15 mouse cellular contexts compared by ENCODE assay signal in the genomic region with DNA sequence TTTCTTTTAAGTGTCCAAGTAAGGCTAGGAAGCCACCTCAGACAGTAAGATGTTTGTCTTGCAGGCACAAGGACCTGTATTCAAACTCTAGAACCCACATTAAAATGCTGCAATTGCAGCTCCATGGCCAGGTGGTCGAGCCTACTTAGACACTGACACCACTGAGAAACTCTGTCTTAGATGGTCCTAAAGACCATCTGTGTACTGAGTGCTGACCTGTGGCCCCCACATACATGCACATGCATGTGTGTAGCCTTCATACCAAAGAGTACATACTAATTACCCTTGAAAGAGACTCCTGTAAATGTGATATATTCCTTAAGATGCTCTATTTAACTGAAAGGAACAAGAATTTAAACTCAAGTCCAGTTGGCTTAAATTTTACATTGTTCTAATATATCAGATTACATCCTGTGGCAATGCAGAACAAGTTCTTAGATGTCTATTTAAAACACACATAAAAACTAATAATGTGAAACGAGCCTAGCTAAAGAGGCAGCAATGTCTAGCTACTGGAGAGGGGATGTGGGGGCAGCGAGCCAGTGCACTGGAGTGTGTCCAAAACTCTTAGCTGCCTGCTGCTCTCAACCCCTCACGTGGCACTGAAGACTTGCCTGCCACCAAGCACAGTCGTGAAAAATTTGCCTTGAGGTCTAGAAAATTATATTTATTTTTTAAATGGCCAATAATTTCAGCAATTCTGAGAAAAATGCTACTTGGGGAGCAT.
DNase-seq lines count a peak whose midpoint lies in the region; ATAC-seq lines count a peak whose summit lies in the region.
"Had no signal": no experiment of that assay in that cellular context is flagged by ENCODE, and none has a peak within 500 bp of the region (broad histone marks: within the 10 kb centered on the region; RNA-seq: fewer than 3 reads in every experiment).

No protein-coding gene starts in this region.

- peak; percentile 24 for DNase-seq in kidney, postnatal 14 days
- DNase-seq in layer of hippocampus, postnatal 36 days = peak; percentile 17 to 18
- no peak for DNase-seq in spleen, postnatal 4 days (ENCODE audit: low spot score in 2 of 2)
- DNase-seq: adrenal gland, postnatal 36 days; cerebellum, adult 11-12 months; heart, postnatal 14 days; thymus, postnatal 25 days had no signal

- H3K27me3 ChIP-seq in hindbrain, embryonic 16.5 days (replicated peaks; ENCODE audit: control insufficient read depth, insufficient read depth, low read length) = no peaks in the 10 kb centered on the region
- H3K27me3 ChIP-seq in hindbrain, embryonic 12.5 days = no peaks in the 10 kb centered on the region
- no peaks in the 10 kb centered on the region for H3K27me3 ChIP-seq in neural tube, embryonic 14.5 days (ENCODE audit: control insufficient read depth, insufficient read depth, low read length)
- no peaks in the 10 kb centered on the region for H3K27me3 ChIP-seq in neural tube, embryonic 15.5 days (replicated peaks)
- H3K27me3 ChIP-seq: liver, embryonic 15.5 days; stomach, embryonic 15.5 days had no signal

- H3K36me3 ChIP-seq in hindbrain, embryonic 16.5 days (ENCODE audit: control insufficient read depth, insufficient read depth, low read length) = no peaks in the 10 kb centered on the region
- no peaks in the 10 kb centered on the region for H3K36me3 ChIP-seq in hindbrain, embryonic 12.5 days
- H3K36me3 ChIP-seq in neural tube, embryonic 14.5 days (ENCODE audit: control insufficient read depth, insufficient read depth, low read length) = no peaks in the 10 kb centered on the region
- no peaks in the 10 kb centered on the region for H3K36me3 ChIP-seq in neural tube, embryonic 15.5 days
- H3K36me3 ChIP-seq: liver, embryonic 15.5 days; stomach, embryonic 15.5 days had no signal

- H3K9me3 ChIP-seq in hindbrain, embryonic 16.5 days (ENCODE audit: control insufficient read depth, low read length) = no peaks in the 10 kb centered on the region
- H3K9me3 ChIP-seq in hindbrain, embryonic 12.5 days (replicated peaks) = no peaks in the 10 kb centered on the region
- H3K9me3 ChIP-seq in neural tube, embryonic 14.5 days (ENCODE audit: control insufficient read depth, low read length) = no peaks in the 10 kb centered on the region
- no peaks in the 10 kb centered on the region for H3K9me3 ChIP-seq in neural tube, embryonic 15.5 days (replicated peaks)
- H3K9me3 ChIP-seq: liver, embryonic 15.5 days; stomach, embryonic 15.5 days had no signal

- no peaks in the 10 kb centered on the region for H3K4me1 ChIP-seq in hindbrain, embryonic 16.5 days (ENCODE audit: control insufficient read depth, insufficient read depth, low read depth, low read length)
- no peaks in the 10 kb centered on the region for H3K4me1 ChIP-seq in hindbrain, embryonic 12.5 days
- H3K4me1 ChIP-seq in neural tube, embryonic 14.5 days (ENCODE audit: control insufficient read depth, insufficient read depth, low read length) = no peaks in the 10 kb centered on the region
- no peaks in the 10 kb centered on the region for H3K4me1 ChIP-seq in neural tube, embryonic 15.5 days
- H3K4me1 ChIP-seq: liver, embryonic 15.5 days; stomach, embryonic 15.5 days had no signal

- H3K27ac ChIP-seq in hindbrain, embryonic 16.5 days (ENCODE audit: low read depth, low read length) = no peak overlapping the region
- no peak overlapping the region for H3K27ac ChIP-seq in hindbrain, embryonic 12.5 days
- H3K27ac ChIP-seq in neural tube, embryonic 14.5 days (ENCODE audit: low read depth, low read length) = no peak overlapping the region
- H3K27ac ChIP-seq in neural tube, embryonic 15.5 days (replicated peaks) = no peak overlapping the region
- H3K27ac ChIP-seq: liver, embryonic 15.5 days; stomach, embryonic 15.5 days had no signal

- H3K4me3 ChIP-seq in hindbrain, embryonic 16.5 days (ENCODE audit: low read length) = no peak overlapping the region
- H3K4me3 ChIP-seq in hindbrain, embryonic 12.5 days = no peak overlapping the region
- H3K4me3 ChIP-seq in neural tube, embryonic 14.5 days (ENCODE audit: low read depth, low read length) = no peak overlapping the region
- H3K4me3 ChIP-seq in neural tube, embryonic 15.5 days (replicated peaks) = no peak overlapping the region
- H3K4me3 ChIP-seq: liver, embryonic 15.5 days; stomach, embryonic 15.5 days had no signal

- 54% methylated on average over 5 of the region's 5 CpGs for WGBS in hindbrain, embryonic 16.5 days
- 73% methylated on average over 5 of the region's 5 CpGs for WGBS in hindbrain, embryonic 12.5 days
- 54% methylated on average over 5 of the region's 5 CpGs for WGBS in neural tube, embryonic 14.5 days
- 56% methylated on average over 5 of the region's 5 CpGs for WGBS in neural tube, embryonic 15.5 days

- no peak overlapping the region for H3K9ac ChIP-seq in hindbrain, embryonic 16.5 days (ENCODE audit: low read depth, low read length)
- H3K9ac ChIP-seq in hindbrain, embryonic 12.5 days = no peak overlapping the region
- H3K9ac ChIP-seq in neural tube, embryonic 14.5 days (replicated peaks; ENCODE audit: low read depth, low read length) = no peak overlapping the region
- H3K9ac ChIP-seq in neural tube, embryonic 15.5 days (replicated peaks) = no peak overlapping the region
- H3K9ac ChIP-seq: liver, embryonic 15.5 days; stomach, embryonic 15.5 days had no signal

- no peak overlapping the region for H3K4me2 ChIP-seq in hindbrain, embryonic 16.5 days (ENCODE audit: low read length)
- no peak overlapping the region for H3K4me2 ChIP-seq in hindbrain, embryonic 12.5 days (replicated peaks)
- H3K4me2 ChIP-seq in neural tube, embryonic 14.5 days (ENCODE audit: low read depth, low read length) = no peak overlapping the region
- no peak overlapping the region for H3K4me2 ChIP-seq in neural tube, embryonic 15.5 days
- H3K4me2 ChIP-seq: liver, embryonic 15.5 days; midbrain, embryonic 11.5 days; stomach, embryonic 15.5 days had no signal

- ATAC-seq in hindbrain, embryonic 16.5 days = peak; percentile 75; the same call in 1 of the 2 replicates
- ATAC-seq in hindbrain, embryonic 12.5 days (ENCODE audit: low FRiP score) = no peak
- peak; percentile 41; the same call in 1 of the 2 replicates for ATAC-seq in neural tube, embryonic 14.5 days (ENCODE audit: low read depth)
- ATAC-seq in neural tube, embryonic 15.5 days (ENCODE audit: low FRiP score) = no peak
- ATAC-seq: intestine, postnatal 0 days had no signal

Comparison
In these comparisons a context has a peak if more than half of its experiments do, and no peak if none do; other contexts are left out.
1. ATAC-seq: peak in hindbrain, embryonic 16.5 days (single experiment) and neural tube, embryonic 14.5 days (single experiment); none in hindbrain, embryonic 12.5 days (single experiment) and neural tube, embryonic 15.5 days (single experiment).
2. DNase-seq: peak in kidney, postnatal 14 days (single experiment) and layer of hippocampus, postnatal 36 days (2 of 2); none in spleen, postnatal 4 days (0 of 2).